Mouse (Mus musculus): Measurements from ENCODE around the gene Cluap1. TPM values are rescaled to one million over a fixed set of nuclear protein-coding genes. Genes with fewer than 3 reads are reported as not detected.
A peak's percentile ranks its signal among the peaks of the same experiment; 100 is the strongest.

Cluap1 gene
- polyA plus RNA-seq, 1 experiment, result 8.3 TPM

GRCm38 (mm10) chr16:3975658-3976057 is 67.1 kb downstream of the Cluap1 start:
- no peak for TF ChIP-seq CTCF (conservative IDR thresholded peaks at IDR 0.05; ENCODE audit: insufficient read depth, insufficient read length, low read depth, low read length)
- TF ChIP-seq POLR2A (IDR thresholded peaks at IDR 0.05; ENCODE audit: low read depth, low read length), result no peak
- DNase-seq, result no peak
- Histone ChIP-seq H3K4me3 (ENCODE audit: insufficient read depth, low read depth, low read length) (peak overlapping the region; percentile 24; the same call in 1 of the 2 replicates), H3K4me1 (ENCODE audit: control insufficient read depth, insufficient read depth, low read length) (no peaks in the 10 kb centered on the region), H3K27ac (ENCODE audit: insufficient read depth, low read depth, low read length) (no peak overlapping the region), H3K27me3 (replicated peaks; ENCODE audit: control insufficient read depth, insufficient read depth, low read length) (no peaks in the 10 kb centered on the region), H3K36me3 (ENCODE audit: control insufficient read depth, insufficient read depth, low read length) (no peaks in the 10 kb centered on the region; the same call in 1 of the 2 replicates)
- WGBS, result 86% methylated on average over 7 of the region's 7 CpGs

- TF ChIP-seq CTCF (conservative IDR thresholded peaks at IDR 0.05; ENCODE audit: insufficient read depth, insufficient read length, low read depth, low read length) (no peak), POLR2A (IDR thresholded peaks at IDR 0.05; ENCODE audit: low read depth, low read length) (no peak)
- DNase-seq, result peak; percentile 50
- no peak within 1 kb of the TSS for H3K27ac ChIP-seq (ENCODE audit: insufficient read depth, low read depth, low read length)
Measured at GRCm38 (mm10) chr16:3976251-3976671, 67.7 kb downstream of the Cluap1 start, which contains the start of gene Nlrc3. Gene Nlrc3 (minus strand): TSS chr16:3976632.

GRCm38 (mm10) chr16:3976712-3977111 is 68.1 kb downstream of the Cluap1 start:
- WGBS, result 25% methylated on average over 3 of the region's 3 CpGs
- H3K27ac ChIP-seq (ENCODE audit: insufficient read depth, low read depth, low read length), result no peak overlapping the region

More at GRCm38 (mm10) chr16:3976251-3976671, 67.7 kb downstream of the Cluap1 start, which contains the start of gene Nlrc3:
- no peaks in the 10 kb centered on the region for H3K4me1 ChIP-seq (ENCODE audit: control insufficient read depth, insufficient read depth, low read length)
- H3K36me3 ChIP-seq (ENCODE audit: control insufficient read depth, insufficient read depth, low read length), result no peaks in the 10 kb centered on the region; the same call in 1 of the 2 replicates
- H3K27me3 ChIP-seq (replicated peaks; ENCODE audit: control insufficient read depth, insufficient read depth, low read length), result no peaks in the 10 kb centered on the region
- peak within 1 kb of the TSS; percentile 24 for H3K4me3 ChIP-seq (ENCODE audit: insufficient read depth, low read depth, low read length)
- 24% methylated on average over 4 of the region's 4 CpGs for WGBS

DNA sequence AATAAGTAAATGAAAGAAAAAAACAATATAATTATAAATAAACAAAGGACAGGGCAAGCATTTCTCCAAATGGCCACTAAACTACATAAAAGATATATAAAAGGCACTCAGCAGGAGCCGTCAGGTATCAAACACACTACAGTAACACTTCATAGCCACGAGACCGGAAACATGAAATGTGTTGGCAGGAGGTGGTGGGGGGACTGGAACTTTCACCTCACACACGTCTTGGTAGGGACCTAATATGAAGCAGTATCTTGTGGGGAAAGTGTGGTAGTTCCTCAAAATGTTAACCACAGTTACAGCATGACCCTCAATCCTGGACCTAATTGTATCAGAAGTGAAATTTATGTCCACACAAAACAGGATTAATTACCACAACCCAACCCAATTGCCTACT is 73.6 kb downstream of the Cluap1 start:
- no peak for DNase-seq
- Histone ChIP-seq H3K4me1 (ENCODE audit: control insufficient read depth, insufficient read depth, low read length) (no peaks in the 10 kb centered on the region), H3K36me3 (ENCODE audit: control insufficient read depth, insufficient read depth, low read length) (no peaks in the 10 kb centered on the region; the same call in none of the 2 replicates), H3K4me3 (ENCODE audit: insufficient read depth, low read depth, low read length) (no peak overlapping the region), H3K27me3 (replicated peaks; ENCODE audit: control insufficient read depth, insufficient read depth, low read length) (no peaks in the 10 kb centered on the region), H3K27ac (ENCODE audit: insufficient read depth, low read depth, low read length) (no peak overlapping the region)
- 82% methylated on average over 4 of the region's 4 CpGs for WGBS
- no peak for TF ChIP-seq POLR2A (IDR thresholded peaks at IDR 0.05; ENCODE audit: low read depth, low read length)
- TF ChIP-seq CTCF (conservative IDR thresholded peaks at IDR 0.05; ENCODE audit: insufficient read depth, insufficient read length, low read depth, low read length), result no peak

More at GRCm38 (mm10) chr16:3976712-3977111, 68.1 kb downstream of the Cluap1 start:
- Histone ChIP-seq H3K4me3 (ENCODE audit: insufficient read depth, low read depth, low read length) (no peak overlapping the region), H3K36me3 (ENCODE audit: control insufficient read depth, insufficient read depth, low read length) (no peaks in the 10 kb centered on the region; the same call in 1 of the 2 replicates), H3K27me3 (replicated peaks; ENCODE audit: control insufficient read depth, insufficient read depth, low read length) (no peaks in the 10 kb centered on the region), H3K4me1 (ENCODE audit: control insufficient read depth, insufficient read depth, low read length) (no peaks in the 10 kb centered on the region)
- no peak for DNase-seq
- TF ChIP-seq CTCF (conservative IDR thresholded peaks at IDR 0.05; ENCODE audit: insufficient read depth, insufficient read length, low read depth, low read length) (no peak), POLR2A (IDR thresholded peaks at IDR 0.05; ENCODE audit: low read depth, low read length) (no peak)

DNA sequence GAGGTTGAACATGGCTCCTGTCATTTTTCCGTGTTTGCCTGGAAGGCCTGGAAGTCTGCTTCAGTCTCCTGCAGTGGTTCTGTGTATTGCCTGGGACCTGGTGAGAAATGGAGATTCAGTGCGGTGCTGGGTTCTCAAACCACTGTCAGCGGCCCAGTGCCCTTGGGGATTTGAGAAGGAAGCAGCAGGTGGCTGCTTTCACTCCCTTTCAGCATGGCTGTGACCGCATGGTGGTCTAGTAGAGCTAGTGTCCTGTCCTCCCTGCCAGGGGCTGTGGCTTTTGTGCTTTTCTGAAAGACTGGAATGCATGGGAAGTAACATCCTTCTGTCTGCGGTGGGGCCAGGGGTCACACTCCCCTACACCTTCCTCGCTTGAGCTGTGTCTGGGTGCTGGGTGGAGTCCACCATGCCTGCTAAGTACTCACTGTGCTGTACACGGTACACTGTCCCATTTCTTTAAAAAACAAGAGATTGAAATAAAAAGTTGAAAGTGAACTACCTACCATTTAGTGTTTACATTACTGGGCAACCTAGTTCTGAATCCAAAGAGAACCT is 74.6 kb downstream of the Cluap1 start:
- peaks cover 2% of the 10 kb centered on the region for H3K36me3 ChIP-seq (ENCODE audit: control insufficient read depth, insufficient read depth, low read length)
- no peak for TF ChIP-seq CTCF (conservative IDR thresholded peaks at IDR 0.05; ENCODE audit: insufficient read depth, insufficient read length, low read depth, low read length)
- TF ChIP-seq POLR2A (IDR thresholded peaks at IDR 0.05; ENCODE audit: low read depth, low read length), result no peak
- 67% methylated on average over 7 of the region's 7 CpGs for WGBS

DNA sequence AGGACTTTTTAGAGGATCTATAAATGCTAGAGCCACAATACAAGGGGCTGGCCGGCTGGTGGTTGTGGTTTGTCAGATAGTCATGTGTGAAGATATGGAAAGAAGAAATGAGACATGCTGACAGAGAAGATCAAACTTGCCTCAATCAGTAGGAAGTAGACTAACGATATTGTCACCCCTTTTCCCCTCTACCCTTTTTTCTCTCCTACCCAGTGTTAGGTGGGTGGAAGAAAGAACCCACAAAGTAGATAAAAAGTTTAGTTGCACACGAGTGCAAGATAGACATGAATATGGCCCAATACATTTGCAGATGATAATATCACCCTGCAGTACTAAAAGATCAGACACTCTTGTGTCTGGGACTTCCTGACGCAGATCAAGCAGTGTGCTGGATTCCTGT is 79.8 kb downstream of the Cluap1 start:
- Histone ChIP-seq H3K27ac (ENCODE audit: insufficient read depth, low read depth, low read length) (no peak overlapping the region), H3K27me3 (replicated peaks; ENCODE audit: control insufficient read depth, insufficient read depth, low read length) (no peaks in the 10 kb centered on the region), H3K4me1 (ENCODE audit: control insufficient read depth, insufficient read depth, low read length) (no peaks in the 10 kb centered on the region), H3K36me3 (ENCODE audit: control insufficient read depth, insufficient read depth, low read length) (peaks cover 2% of the 10 kb centered on the region), H3K4me3 (ENCODE audit: insufficient read depth, low read depth, low read length) (no peak overlapping the region)
- TF ChIP-seq CTCF (conservative IDR thresholded peaks at IDR 0.05; ENCODE audit: insufficient read depth, insufficient read length, low read depth, low read length), result no peak
- no peak for TF ChIP-seq POLR2A (IDR thresholded peaks at IDR 0.05; ENCODE audit: low read depth, low read length)
- WGBS, result 86% methylated on average over 4 of the region's 4 CpGs
- no peak for DNase-seq

More for the DNA sequence above, 74.6 kb downstream of the Cluap1 start:
- no peak for DNase-seq
- Histone ChIP-seq H3K27me3 (replicated peaks; ENCODE audit: control insufficient read depth, insufficient read depth, low read length) (no peaks in the 10 kb centered on the region), H3K4me1 (ENCODE audit: control insufficient read depth, insufficient read depth, low read length) (no peaks in the 10 kb centered on the region), H3K4me3 (ENCODE audit: insufficient read depth, low read depth, low read length) (no peak overlapping the region), H3K27ac (ENCODE audit: insufficient read depth, low read depth, low read length) (no peak overlapping the region)

Other genes with a start within 250 kb of the Cluap1 start
- 0.06 TPM in 1 of 2 replicates, not detected in the other for gene Mefv, start 190.7 kb upstream of the Cluap1 start, polyA plus RNA-seq (2012; rRNA removed)
- 4.7 and 5.2 TPM in 2 replicates for gene Zfp263, start 164.7 kb upstream of the Cluap1 start, polyA plus RNA-seq (2012; rRNA removed)
- not detected in 2 replicates for gene Olfr15, start 77.9 kb upstream of the Cluap1 start, polyA plus RNA-seq (2012; rRNA removed)
- 1.1 and 1.3 TPM in 2 replicates for gene Zfp174, start 61.5 kb upstream of the Cluap1 start, polyA plus RNA-seq (2012; rRNA removed)
- 69.8 and 73.2 TPM in 2 replicates for gene Naa60, start 36.4 kb upstream of the Cluap1 start, polyA plus RNA-seq (2012; rRNA removed)
- gene Zfp597, start 24.2 kb upstream of the Cluap1 start, polyA plus RNA-seq (2012; rRNA removed), result 2.2 and 2.5 TPM in 2 replicates
- not detected in 2 replicates for gene Gm20695, start 24.2 kb upstream of the Cluap1 start, polyA plus RNA-seq (2012; rRNA removed)
- gene 1700037C18Rik, start 112 bp upstream of the Cluap1 start, polyA plus RNA-seq (2012; rRNA removed), result 19.5 and 20.7 TPM in 2 replicates
- 3.8 and 4.0 TPM in 2 replicates for gene Nlrc3, start 67.8 kb downstream of the Cluap1 start, polyA plus RNA-seq (2012; rRNA removed)
- gene Slx4, start 95.0 kb downstream of the Cluap1 start, polyA plus RNA-seq (2012; rRNA removed), result 36.0 and 41.0 TPM in 2 replicates
- 2,240 and 2,440 TPM in 2 replicates for gene Dnase1, start 128.1 kb downstream of the Cluap1 start, polyA plus RNA-seq (2012; rRNA removed)
- 225 and 226 TPM in 2 replicates for gene Trap1, start 169.0 kb downstream of the Cluap1 start, polyA plus RNA-seq (2012; rRNA removed)

Measured in kidney, adult 2 months (tissue).